ENCODE assay signal across 10 mouse cellular contexts in the genomic region with DNA sequence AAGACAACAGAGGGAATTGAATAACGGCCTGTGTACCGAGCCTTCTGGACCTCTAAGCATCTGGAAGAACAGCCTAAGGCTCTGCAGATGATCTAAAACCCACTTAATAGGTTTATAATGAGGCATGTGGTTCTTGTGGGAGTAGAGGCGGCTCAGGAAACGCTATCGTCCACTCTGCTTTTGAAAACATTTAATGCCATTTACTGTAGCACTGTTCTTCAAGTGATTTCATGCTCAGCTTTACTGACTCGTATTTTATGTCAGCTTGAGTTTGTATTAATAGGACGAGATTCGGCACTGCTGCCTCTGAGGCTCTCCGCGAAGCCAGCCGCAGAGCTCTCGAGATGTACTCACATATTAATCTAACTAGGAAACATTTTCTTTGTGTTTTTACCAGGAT.
DNase-seq lines count a peak whose midpoint lies in the region; ATAC-seq lines count a peak whose summit lies in the region.
"Had no signal": no experiment of that assay in that cellular context is flagged by ENCODE, and none has a peak within 500 bp of the region (broad histone marks: within the 10 kb centered on the region; RNA-seq: fewer than 3 reads in every experiment).

No protein-coding gene starts in this region.

- peak overlapping the region; percentile 34; the same call in 1 of the 2 replicates for H3K4me2 ChIP-seq in hindbrain, embryonic 13.5 days
- peak overlapping the region; percentile 29 for H3K4me2 ChIP-seq in midbrain, embryonic 14.5 days (ENCODE audit: low read length)
- H3K4me2 ChIP-seq: forebrain, embryonic 15.5 days had no signal

- H3K36me3 ChIP-seq in hindbrain, embryonic 13.5 days = no peaks in the 10 kb centered on the region
- no peaks in the 10 kb centered on the region for H3K36me3 ChIP-seq in midbrain, embryonic 14.5 days (ENCODE audit: control insufficient read depth, insufficient read depth, low read length)
- H3K36me3 ChIP-seq: forebrain, embryonic 15.5 days had no signal

- H3K9ac ChIP-seq in hindbrain, embryonic 13.5 days = no peak overlapping the region
- 0 out of 2 replicates have a peak overlapping the region, but pooled peaks have one; percentile 20 for H3K9ac ChIP-seq in midbrain, embryonic 14.5 days (replicated peaks; ENCODE audit: low read length)
- H3K9ac ChIP-seq: forebrain, embryonic 15.5 days had no signal

- no peak overlapping the region for H3K4me3 ChIP-seq in hindbrain, embryonic 13.5 days
- no peak overlapping the region for H3K4me3 ChIP-seq in midbrain, embryonic 14.5 days (replicated peaks; ENCODE audit: low read depth, low read length)
- H3K4me3 ChIP-seq: forebrain, embryonic 15.5 days; layer of hippocampus, adult 2 months had no signal

- ATAC-seq in hindbrain, embryonic 13.5 days (ENCODE audit: low FRiP score) = peak; percentile 79; the same call in 1 of the 2 replicates
- peak; percentile 55; the same call in 1 of the 2 replicates for ATAC-seq in midbrain, embryonic 14.5 days (ENCODE audit: low FRiP score, low TSS enrichment)

- peaks cover 19% of the 10 kb centered on the region for H3K4me1 ChIP-seq in hindbrain, embryonic 13.5 days (replicated peaks)
- peaks cover 5% of the 10 kb centered on the region; the same call in 1 of the 2 replicates for H3K4me1 ChIP-seq in midbrain, embryonic 14.5 days (ENCODE audit: control insufficient read depth, insufficient read depth, low read length)

- intact Hi-C loops in heart, postnatal 25 days (cut with DNase I) = loop anchor here (5.0 kb wide), 1 partner anchor 41 kb away; no protein-coding TSS in a partner anchor
- intact Hi-C loops in left cerebral cortex, postnatal 36 days (cut with DNase I) = no loop called here

- no peaks in the 10 kb centered on the region for H3K27me3 ChIP-seq in hindbrain, embryonic 13.5 days
- H3K27me3 ChIP-seq in midbrain, embryonic 14.5 days (ENCODE audit: control insufficient read depth, insufficient read depth, low read length) = no peaks in the 10 kb centered on the region
- H3K27me3 ChIP-seq: forebrain, embryonic 15.5 days had no signal

- H3K27ac ChIP-seq in hindbrain, embryonic 13.5 days = peak overlapping the region; percentile 79
- peak overlapping the region; percentile 63; the same call in 1 of the 2 replicates for H3K27ac ChIP-seq in midbrain, embryonic 14.5 days (replicated peaks; ENCODE audit: low read depth, low read length)
- H3K27ac ChIP-seq: forebrain, embryonic 15.5 days; layer of hippocampus, adult 2 months had no signal

- peak; percentile 87 for DNase-seq in heart, adult 11 months
- DNase-seq in heart, postnatal 25 days (ENCODE audit: low spot score) = no peak
- peak; percentile 18 for DNase-seq in brain, adult 2 months (ENCODE audit: low read depth, low spot score)
- peak; percentile 70 for DNase-seq in midbrain, embryonic 14.5 days
- DNase-seq in layer of hippocampus, adult 9-11 months = no peak
- DNase-seq in thymus, adult 18-20 months = no peak
- DNase-seq in left cerebral cortex, postnatal 36 days (ENCODE audit: low spot score in 2 of 2) = no peak

- 38% methylated on average over 12 of the region's 12 CpGs for WGBS in hindbrain, embryonic 13.5 days
- 27% methylated on average over 12 of the region's 12 CpGs for WGBS in midbrain, embryonic 14.5 days

- no peaks in the 10 kb centered on the region for H3K9me3 ChIP-seq in hindbrain, embryonic 13.5 days
- H3K9me3 ChIP-seq in midbrain, embryonic 14.5 days (ENCODE audit: control insufficient read depth, low read length) = no peaks in the 10 kb centered on the region
- H3K9me3 ChIP-seq: forebrain, embryonic 15.5 days had no signal

Comparison
In these comparisons a context has a peak if more than half of its experiments do, and no peak if none do; other contexts are left out.
1. DNase-seq: peak in heart, adult 11 months (single experiment), brain, adult 2 months (single experiment) and midbrain, embryonic 14.5 days (single experiment); none in heart, postnatal 25 days (single experiment), layer of hippocampus, adult 9-11 months (single experiment), thymus, adult 18-20 months (0 of 2) and left cerebral cortex, postnatal 36 days (0 of 2).